Mouse (Mus musculus) cortical plate, adult 2 months (tissue): ENCODE measurements around the gene Ptprd.

Experiments
- CTCF ChIP-seq: fragments of 200-500 bp; IDR thresholded peaks from 2 replicates; pipeline ENCODE4 v1.5.1; 2011; ENCODE audit warnings: mild to moderate bottlenecking, control low read depth, low read length; ENCODE audit not compliant: insufficient read depth; ENCODE audit errors: extremely low read depth
- POLR2A ChIP-seq: fragments of 200-500 bp; IDR thresholded peaks from 2 replicates; pipeline ENCODE4 v1.6.1; 2011; ENCODE audit warnings: mild to moderate bottlenecking, low read length, control low read depth; ENCODE audit not compliant: insufficient read depth; ENCODE audit errors: extremely low read depth

DNA sequence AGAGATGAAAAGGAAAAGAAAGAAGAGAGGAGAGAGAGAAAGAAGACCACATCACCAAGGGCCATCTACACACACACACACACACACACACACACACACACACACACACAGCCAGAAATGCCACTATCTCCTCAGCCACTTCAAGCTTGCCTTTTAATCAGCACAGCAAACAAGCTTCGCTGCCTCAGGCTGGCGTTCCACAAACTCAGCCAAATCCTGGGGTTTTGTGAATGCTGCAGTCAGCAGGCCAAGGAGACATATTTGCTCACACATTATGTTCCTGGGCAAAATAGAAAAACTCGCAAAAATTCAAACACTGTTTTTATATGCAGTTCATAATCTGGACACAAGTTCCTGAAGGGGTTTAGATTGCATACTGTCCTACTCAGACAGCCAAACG, 1845.9 kb downstream of the Ptprd start:
- TF ChIP-seq CTCF (no peak), POLR2A (no peak)
